Mouse (Mus musculus) gastrocnemius, adult 18-20 months (tissue): ENCODE results near the gene Bmp2k. TPM values are rescaled to one million over a fixed set of nuclear protein-coding genes. Genes with fewer than 3 reads are reported as not detected.
A peak's percentile ranks its signal among the peaks of the same experiment; 100 is the strongest.
"Not testable (repeated sequence)": the region's sequence is repeated elsewhere in the genome, so short reads cannot be mapped to it uniquely, and the experiment has no call there.

Source experiments
- DNase-seq: peaks from one replicate; pipeline ENCODE4 v3.0.0; 2021; ENCODE audit warnings: low spot score
- total RNA-seq, 2 experiments: library from RNA; stranded (reverse); gene quantifications; 2 replicates each; pipeline ENCODE4 v1.2.3; 2021

Bmp2k gene
- total RNA-seq, 2 experiments from 2014 or later: 11.8 to 13.2 TPM

DNA sequence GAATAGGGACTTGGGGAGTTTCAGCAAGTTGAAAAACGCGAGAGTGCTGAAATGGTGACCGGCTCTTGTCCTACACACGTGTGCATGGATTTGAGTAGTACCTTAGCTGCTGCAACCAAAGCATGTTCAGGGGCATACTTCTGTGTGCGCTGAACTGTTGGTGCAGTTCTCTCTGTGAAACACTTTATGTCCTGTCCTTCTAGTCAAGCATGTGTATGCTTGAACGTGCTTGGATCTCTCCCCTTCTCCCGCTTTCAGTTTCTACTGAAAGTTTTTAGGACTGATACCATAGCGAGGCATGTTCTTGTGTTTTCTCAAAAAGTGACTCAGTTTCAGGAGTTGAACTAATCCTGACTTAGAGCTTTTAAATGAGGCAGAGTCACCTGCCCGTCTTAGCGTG, 3.7 kb downstream of the Bmp2k start:
- DNase-seq: no peak

DNA sequence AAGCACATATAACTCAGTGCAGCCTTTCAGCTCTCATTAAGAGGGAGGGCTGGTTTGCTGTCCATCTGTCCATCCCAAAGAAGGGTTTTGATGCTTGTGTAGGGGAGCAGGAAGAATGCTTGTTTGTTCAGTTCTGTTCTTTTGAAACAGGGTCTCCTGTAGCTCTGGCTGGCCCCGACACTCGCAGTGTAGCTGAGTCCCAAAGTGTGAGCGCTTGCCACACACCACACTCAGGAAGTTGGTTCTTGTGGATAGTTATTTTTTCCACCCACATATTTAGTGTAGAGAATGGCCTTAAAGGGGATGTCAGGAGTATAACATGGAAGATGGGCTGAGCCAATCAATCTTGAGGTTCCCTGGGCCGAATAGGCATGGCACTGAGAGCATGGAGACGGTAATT, 4.1 kb downstream of the Bmp2k start:
- DNase-seq: no peak

DNA sequence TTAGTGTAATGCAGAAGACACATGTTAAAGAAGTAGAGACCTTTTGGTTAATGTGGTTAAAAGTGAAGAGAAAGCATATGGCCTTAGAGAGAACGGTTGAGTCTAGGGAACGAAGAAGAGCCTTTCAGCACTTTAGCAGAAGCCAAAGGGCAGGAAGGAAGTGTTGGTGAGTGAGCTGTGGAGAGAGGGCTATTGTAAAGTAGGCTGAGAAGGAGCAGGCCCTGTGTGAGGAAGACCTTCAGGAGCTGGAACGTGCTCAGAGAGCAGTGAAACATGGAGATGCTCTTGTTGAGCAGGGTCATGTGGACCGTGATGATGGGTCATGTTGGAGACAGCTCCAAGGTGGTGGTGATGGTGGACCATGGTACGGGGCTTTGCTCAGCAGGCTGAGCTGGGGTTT, 4.8 kb downstream of the Bmp2k start:
- no peak for DNase-seq

DNA sequence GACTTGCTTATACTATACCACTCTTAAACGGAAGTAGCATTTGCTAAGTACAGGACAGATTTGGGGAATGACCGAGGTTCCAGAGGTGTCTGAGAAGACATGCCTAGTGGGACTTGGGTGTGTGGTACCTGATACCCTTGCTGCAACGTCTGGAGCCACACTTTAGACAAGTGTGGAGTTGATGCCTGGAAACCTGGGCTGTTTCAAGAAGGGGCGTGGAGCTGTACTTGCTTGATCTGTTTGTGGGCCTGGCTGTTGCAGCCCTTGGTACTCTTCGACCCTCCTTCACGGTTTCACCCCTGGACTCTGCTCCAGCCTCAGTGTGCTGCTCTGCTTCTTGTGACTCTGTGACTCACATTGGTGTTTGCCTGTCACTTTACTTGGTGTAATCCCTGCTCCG, 5.4 kb downstream of the Bmp2k start:
- DNase-seq: no peak

DNA sequence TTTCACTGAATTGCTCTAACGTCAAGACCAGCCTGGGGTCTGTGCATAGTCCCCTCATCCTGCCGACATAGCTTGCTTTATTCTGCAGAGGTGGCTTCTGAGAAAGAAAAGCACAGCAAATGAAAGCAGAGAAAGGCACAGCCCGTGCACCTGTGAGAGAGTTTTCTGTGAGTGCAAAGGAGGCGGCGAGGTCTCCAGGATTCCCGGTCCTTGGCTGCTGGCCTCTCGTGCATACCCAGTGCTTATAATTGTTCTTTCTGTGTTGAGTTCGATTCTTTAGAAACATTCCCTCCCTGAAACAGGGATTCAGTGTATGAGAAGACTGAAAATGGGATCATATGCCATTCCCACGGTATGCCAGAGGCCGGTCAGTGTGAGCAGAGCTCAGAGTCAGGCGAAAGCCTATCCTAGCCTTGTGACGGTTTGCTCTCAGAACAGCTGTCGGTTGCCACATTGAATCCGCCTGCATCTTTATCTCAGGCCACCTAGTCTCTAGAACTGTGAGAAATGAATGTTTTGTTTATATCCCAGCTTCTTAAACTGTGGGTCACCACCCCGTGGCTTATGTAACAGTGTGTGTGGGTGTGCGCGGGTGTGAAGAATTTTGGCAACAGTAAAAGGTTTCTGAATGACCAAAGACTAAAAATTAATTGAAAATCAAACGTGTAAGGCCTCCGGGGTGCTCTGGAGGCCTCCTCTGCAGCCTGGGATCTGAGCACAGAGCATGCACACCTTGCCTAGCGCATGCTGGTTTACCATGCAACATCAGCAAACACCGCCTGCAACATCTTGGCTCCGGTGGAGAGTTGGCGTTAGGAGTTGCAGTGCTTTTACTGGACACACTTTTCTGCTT, 6.9 kb downstream of the Bmp2k start:
- DNase-seq: peak; percentile 19

DNA sequence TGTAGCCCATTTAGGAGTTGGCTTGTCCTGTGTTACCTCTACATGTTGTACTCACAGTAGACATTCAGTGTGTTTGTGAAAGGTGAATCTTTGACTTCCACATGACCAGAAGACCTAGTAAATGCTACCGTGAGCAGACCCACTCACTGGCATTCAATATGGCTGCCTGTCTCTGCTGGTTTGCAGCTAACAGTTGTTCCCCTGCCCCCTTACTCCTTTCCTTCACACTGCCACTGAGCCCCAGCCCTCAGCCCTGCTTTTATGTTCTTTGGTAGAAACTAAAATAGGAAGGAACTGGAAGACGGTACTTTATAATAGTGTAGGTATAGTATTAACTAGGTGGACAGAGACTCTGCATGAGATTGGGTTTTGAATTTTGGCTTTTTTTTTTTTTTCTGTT, 8.4 kb downstream of the Bmp2k start:
- DNase-seq: no peak

DNA sequence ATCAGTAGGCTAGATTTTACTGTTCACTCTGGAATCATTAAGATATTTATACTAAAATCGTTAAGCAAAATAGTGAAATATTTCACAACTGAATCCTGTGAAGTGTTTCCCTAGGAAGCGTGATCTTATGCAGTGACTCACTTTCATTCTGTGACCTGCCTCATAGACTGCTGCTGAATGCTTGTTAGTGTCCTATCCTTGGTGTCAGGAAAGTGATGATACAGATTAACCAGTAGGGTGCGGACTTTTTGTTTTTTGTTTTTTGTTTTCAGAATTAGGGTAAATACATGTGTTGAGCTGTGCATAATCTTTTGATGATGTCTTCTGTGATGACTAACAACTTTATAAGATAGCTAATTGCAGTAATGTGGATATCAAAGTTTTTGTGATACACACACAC, 9.4 kb downstream of the Bmp2k start:
- DNase-seq: no peak

DNA sequence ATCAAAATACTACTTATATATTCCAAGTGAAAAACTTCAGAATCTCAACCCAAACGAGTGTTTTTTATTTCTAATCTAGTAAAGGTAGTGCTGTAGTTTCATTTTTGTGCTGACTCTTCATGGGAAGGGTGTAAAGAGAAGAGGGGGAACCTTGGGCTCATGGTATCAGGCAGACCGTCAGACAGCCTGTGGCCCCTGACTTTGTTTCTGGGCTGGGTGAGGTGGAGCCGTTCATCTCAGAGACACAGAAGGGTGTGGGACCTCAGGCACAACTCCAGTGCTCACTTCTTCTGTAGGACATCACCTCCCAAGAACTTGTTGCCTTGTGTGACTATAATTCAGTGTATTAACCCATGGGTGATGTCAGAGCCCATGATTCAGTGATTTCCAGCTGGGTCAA, 10.0 kb downstream of the Bmp2k start:
- no peak for DNase-seq

DNA sequence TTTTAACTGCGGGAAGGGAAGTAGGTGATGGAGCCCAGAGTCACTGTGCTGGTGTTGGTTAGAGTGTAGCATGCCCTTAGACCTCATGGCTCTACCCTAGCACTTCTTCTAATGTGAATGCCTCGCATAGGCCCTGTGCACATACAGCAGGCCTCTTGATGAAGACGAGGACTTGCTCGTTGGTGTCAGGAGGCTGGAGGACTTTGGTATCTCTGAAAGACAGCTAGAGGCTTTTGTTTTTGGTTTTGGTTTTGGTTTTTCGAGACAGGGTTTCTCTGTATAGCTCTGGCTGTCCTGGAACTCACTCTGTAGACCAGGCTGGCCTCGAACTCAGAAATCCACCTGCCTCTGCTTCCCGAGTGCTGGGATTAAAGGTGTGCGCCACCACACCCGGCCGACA, 11.7 kb downstream of the Bmp2k start:
- DNase-seq: not testable (repeated sequence)

DNA sequence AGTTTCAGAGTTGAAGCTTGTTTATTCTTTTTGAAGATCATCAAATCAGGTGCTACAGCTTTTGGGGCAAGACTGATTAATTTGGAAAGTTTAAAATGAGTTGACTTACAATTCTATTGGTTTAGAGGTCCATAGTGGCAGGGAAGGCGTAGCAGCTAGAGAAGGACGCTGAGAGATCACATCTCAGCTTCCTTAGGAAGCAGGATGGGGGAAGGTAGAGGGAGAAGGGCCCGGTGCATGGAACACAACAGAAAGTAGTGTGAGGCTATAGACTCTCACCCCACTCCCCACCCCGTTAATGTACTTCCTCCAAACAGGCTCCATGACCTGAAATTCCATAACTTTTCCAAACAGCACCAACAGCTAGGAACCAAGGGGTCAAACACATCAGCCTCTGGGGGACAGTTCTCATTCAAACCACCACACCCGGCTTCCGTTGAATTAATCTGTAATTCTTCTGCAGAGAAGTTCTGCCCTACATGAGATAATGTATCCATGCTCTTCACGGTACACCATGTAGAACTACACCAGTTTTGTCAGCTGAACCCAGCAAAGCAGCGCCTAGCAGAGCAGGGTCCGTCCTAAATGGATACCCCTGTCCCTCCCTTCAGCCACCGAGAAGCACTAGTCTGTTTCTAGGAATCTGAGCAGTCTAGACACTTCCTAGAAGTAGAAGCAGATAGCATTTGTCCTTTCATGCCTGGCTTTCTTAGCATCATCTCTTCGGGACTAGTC, 12.3 kb downstream of the Bmp2k start:
- DNase-seq: no peak

DNA sequence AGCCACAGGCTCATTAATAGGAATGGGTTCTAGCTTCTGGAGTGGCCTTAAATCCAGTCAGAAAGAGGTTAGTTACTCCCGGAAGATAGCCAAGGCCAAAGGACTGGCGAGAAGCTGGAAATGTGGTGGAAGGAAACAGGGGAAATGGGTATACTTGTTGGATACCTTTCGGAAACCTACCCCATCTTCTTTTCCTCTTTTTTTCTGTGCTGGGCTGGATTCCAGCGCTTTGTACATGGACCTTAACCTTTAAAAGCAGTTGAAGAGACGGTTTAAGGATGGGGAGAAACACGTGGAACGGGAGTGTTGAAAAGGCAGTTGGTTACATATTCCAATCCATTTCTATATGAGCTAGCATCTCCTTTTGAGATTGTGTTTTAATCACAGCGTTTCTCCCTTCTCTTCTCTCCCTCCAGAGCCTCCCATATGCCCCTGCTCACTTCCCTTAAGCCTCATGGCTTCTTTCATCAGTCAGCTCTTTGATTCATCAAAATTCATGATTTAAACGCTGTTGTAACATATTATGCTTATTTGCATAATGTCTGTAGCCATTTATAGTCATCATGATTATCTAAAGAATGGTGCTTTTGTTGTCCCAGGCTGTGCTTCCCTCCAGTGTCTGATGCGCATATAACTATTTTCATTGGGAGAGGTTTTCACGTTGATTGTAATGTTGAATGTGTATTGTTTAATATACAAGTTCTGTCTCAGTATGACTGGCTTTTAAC, 18.5 kb downstream of the Bmp2k start:
- DNase-seq: no peak

DNA sequence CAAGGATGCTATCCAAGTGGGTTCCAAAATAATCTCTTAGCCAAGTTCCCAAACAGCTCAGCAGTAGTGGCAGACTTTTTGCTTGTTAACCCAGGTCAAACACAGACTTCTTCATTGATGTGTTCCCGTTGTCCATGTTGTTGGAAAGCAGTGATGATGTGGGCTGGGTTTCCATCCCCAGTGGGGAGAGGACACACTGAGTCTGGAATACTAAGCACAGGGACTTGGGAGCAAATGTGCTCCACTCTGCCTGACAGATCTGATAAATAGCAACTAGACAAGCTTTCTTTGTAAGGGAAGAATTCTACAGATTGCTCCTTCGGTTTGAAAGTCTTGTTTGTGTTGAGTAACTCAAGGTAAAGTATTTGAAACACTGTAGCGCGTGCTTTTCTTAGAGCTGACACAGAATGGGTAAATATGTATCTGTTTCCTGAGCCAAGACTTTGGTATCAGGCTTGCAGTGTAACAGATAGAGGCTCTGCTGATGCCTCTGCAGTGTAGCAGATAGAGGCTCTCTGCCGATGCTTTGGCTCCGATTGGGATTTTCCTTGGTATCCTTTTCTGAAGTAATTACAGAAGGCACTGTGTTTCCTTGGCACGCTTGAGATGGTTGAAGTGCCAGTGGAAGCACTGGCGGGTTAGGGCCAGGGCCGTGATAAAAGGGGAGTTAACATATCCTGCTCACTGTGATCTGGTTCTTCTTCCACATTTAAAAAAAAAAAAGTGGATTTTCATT, 19.5 kb downstream of the Bmp2k start:
- no peak for DNase-seq

DNA sequence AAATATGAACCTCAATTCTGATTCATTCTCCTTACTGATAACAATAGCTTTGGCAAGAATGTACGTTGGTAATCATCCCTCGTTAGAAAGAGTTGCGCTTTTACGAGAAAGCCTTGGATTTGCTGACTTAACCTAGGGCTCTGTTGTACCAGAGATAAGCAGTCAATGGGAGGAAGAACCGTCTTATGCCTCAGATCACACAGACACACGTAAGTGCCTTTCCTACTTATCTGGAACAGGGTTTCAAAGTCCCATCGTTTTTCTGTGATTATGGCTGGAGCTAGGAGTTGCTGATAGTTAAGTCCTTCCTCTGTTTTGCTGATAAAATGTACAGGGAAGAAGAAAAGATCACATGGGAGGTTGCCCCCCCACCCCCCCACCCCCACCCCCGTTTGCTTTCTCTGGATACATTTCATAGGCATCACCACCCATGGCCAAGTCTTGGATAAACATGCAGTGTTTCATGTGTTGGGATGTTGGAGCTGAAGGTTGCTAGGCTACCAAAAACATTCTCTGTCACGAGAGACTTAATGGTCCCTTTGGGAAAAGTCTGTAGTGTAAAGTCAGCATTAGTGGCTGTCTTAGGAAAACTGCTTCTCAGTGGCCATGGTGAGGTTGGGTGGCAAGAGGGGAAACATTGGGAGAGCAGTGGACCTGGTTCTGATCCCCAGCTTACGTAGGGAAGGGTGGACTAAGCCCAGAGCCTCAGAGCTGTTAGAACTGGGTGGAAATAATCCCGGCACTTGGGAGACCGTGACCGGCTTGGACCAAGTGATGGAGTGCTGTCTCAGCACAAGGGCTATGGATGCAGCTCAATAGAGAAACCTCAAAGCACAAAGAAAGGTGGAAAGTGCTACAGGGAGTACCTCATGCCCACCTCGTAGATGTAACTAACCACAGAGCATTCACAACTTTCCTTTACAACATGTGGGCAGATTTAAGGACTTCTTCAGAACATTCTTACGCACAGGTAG, 25.1 kb downstream of the Bmp2k start:
- DNase-seq: peak; percentile 30

DNA sequence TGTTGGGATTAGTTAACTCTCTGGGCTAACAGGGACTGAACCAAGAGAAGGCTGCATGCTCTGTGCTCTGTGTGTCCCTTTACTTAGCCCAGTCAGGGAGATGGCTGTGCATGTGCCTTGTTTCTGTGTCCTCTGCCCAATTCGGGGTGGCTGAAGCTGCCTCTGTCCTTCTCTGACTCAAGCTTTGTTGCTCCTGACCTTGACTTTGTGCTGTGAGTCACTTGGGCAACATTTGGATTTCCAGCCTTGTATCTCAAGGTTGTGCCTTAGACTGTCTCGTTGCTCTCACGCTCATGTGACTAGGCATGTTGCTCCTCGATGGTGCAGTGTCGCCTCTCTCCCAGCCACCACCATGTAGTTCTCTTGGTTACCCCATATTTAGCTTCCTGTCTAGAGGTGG, 27.3 kb downstream of the Bmp2k start:
- no peak for DNase-seq

DNA sequence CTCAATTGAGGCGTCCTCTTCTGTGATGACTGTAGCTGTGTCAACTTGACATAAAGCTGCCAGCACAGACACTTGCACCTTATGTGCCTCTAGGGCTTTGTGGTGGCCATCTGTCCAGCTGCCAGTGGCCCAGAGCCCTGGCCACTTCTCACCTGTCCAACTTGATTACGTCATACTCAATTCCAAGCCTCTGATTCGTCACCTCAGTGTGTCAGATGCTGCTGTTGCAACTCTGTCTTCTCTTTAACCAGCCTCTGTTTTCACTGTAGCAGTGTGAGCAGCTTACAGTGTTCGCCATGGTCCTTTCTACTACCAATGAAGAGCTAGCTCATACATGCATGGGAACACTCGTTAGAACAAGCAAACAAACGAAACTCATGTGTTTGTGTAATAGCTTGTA, 28.2 kb downstream of the Bmp2k start:
- DNase-seq: no peak

DNA sequence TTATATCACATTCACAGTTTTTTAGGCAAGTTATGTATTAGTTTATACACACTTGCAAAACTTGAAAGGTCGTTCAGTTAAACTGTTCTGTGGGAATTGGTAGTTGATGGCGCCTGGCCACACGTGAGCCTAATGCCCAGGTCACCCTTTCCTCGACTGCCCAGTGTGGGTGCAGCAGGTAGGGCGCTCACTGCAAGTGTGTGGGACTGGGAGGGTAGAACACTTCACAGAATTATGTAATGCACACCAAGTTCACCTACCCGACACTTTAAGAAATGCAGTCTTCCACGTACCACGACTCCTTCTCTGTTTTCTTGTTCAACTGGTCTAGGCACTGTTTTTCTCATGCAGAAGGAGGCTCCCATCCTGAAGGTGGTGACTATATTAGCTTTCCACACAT, 30.5 kb downstream of the Bmp2k start:
- no peak for DNase-seq

DNA sequence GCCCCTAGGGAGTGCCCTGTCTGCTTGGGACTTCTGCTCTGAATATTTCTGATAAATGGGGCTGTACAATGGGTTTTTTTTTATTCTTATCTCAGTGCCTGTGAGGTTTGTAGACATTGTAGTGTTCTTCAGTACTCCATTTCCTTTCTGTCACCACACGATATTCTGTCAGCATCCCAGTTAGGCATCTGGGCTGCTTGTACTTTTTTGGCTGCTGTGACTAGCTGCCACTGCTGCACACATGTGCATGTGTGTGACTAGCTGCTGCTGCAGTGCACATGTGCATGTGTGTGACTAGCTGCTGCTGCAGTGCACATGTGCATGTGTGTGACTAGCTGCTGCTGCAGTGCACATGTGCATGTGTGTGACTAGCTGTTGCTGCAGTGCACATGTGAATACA, 31.4 kb downstream of the Bmp2k start:
- DNase-seq: not testable (repeated sequence)

DNA sequence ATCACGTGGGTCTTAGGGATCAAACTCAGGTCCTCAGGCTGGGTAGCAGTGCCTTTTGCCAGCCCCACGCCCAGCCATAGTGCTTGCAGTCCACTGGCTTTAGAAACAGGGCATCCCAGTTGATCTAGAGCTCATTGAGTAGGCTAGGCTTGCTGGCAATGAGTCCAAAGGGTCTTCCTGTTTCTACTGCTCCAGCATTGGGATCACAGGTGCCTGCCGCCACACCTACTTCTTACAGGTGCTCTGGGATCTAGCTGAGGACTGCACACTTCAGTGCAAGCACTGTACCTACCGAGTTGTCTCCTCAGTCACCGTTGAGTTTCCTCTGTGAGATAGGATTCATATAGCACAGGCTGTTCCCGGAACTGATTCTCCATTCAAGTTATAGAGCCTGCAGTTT, 34.3 kb downstream of the Bmp2k start:
- DNase-seq: no peak

DNA sequence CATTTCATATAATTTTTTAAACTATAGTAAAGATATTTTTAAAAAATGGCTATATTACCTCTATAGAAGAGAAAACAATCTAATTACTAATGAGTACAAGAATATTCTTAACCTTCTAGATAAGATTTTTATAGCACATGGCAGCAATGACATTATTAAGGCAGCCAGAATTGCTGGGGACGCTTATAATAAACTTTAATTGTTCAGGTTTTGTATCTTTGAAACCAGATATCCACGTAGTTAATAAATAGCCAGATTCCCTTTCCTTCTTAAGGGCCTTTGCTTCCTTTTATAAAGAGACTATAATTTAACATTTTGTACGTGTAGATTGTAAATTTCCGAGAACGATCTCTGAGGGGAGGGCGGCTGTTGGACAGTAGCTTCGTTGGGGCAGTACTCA, 47.8 kb downstream of the Bmp2k start:
- no peak for DNase-seq

DNA sequence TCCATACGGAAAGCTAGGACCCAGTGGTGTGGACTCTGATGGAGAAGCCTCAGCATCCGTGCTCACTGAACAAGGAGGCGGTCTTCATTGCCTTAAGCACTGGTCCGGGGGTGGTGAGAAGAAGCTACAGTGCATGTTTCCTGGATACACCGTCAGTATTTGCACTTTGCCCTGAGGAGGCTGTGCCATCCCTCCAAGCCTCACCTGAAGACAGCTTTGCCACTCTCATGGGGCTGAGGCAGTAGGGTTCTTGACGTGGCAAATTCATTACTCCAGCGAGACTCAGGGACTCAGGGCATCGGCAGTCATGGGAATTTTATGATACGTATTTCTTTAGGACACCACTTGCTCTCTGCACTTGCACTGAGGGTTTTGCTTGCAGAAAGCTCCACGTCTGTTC, 49.2 kb downstream of the Bmp2k start:
- DNase-seq: no peak
